Mouse (Mus musculus): ENCODE measurements around the gene Fnip1.

Gene Fnip1

GRCm38 (mm10) chr11:54539486-54539885 lies 101.5 kb downstream of the Fnip1 start:
- ATAC-seq (ENCODE audit: insufficient number of reproducible peaks, low FRiP score, low TSS enrichment), result no peak

DNA sequence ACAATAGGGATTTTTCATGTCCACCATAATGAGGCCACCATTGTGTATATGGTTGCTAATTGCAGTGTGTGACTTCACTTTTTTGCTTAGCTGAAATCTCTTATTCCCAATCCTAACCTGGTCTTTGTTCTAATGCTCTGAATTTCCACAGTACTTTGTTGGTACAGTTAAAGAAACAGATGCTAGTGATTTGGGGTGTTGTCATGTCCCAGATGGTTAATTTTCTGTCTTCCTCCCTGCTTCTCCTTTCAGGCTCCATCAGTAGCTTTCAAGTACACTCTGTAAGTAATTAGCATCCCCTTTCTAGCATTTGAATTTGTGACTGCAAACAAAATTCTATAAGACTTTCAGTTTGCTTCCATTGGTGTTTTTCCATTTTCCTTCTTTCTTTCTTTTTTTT lies 102.3 kb downstream of the Fnip1 start:
- ATAC-seq (ENCODE audit: insufficient number of reproducible peaks, low FRiP score, low TSS enrichment), result no peak

DNA sequence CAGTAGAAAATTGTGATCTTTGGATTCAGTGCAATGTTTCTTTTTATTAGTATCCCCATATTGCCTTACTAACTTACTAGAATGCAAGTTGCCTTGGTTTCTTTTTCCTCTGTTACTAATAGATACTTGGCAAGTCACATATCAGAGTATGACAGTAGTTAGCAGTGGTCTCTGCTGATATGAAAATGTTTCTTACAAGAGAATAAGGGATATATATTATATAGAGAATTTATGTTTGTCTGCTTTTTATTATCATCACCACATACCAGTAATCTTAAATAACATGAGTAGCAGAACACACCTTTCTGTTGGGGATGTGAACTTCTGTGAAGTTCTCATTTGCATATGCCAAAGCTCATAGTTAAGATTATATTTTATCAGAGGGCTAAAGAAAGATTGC lies 104.4 kb downstream of the Fnip1 start:
- ATAC-seq (ENCODE audit: insufficient number of reproducible peaks, low FRiP score, low TSS enrichment), result no peak

DNA sequence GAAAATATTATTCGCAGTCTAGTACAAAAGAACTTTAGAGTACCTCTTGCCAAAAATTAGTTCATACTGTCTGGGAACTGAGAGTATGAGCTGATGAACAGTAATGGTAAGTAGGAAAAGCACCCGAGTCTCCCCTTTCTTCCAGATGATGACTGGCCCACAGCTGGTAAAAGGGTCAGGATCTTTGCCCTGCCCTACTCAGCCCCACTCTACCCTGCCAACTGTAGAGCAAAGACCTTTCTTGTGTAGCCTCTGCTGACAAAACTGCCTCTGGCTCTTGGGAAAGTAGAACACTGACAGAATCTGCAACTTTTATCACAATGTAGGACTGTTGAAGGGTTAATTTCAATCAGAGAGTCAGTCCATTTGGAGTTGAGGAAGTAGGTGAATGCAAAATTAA lies 117.0 kb downstream of the Fnip1 start:
- no peak for ATAC-seq (ENCODE audit: insufficient number of reproducible peaks, low FRiP score, low TSS enrichment)

GRCm38 (mm10) chr11:54562761-54563160 lies 124.8 kb downstream of the Fnip1 start:
- no peak for ATAC-seq (ENCODE audit: insufficient number of reproducible peaks, low FRiP score, low TSS enrichment)

All from cerebellum, adult (tissue).